Comparison of ENCODE assay signal across 14 mouse cellular contexts in genomic region chr11:84599267-84599841, GRCm38 (mm10).
DNase-seq lines count a peak whose midpoint lies in the region; ATAC-seq and TF ChIP-seq lines count a peak whose summit lies in the region.
"Had no signal": no experiment of that assay in that cellular context is flagged by ENCODE, and none has a peak within 500 bp of the region (broad histone marks: within the 10 kb centered on the region; RNA-seq: fewer than 3 reads in every experiment).

No protein-coding gene starts in this region.

- no peak for ATAC-seq in kidney, postnatal 0 days (replicated peaks; ENCODE audit: low FRiP score, low read depth)
- peak; percentile 78 for ATAC-seq in hindbrain, embryonic 15.5 days (ENCODE audit: low FRiP score, low read depth)
- ATAC-seq in midbrain, embryonic 15.5 days (replicated peaks): peak; percentile 71
- ATAC-seq: activated CD4-positive, CD25-positive, alpha-beta regulatory T cell, adult 4 months had no signal

- no peak overlapping the region for H3K9ac ChIP-seq in kidney, postnatal 0 days (ENCODE audit: low read depth, low read length)
- H3K9ac ChIP-seq in hindbrain, embryonic 15.5 days: no peak overlapping the region
- H3K9ac ChIP-seq in midbrain, embryonic 15.5 days: no peak overlapping the region
- H3K9ac ChIP-seq: heart, embryonic 15.5 days had no signal

- H3K4me3 ChIP-seq in kidney, postnatal 0 days (replicated peaks; ENCODE audit: low read depth, low read length): no peak overlapping the region
- H3K4me3 ChIP-seq in hindbrain, embryonic 15.5 days: no peak overlapping the region
- no peak overlapping the region for H3K4me3 ChIP-seq in midbrain, embryonic 15.5 days
- H3K4me3 ChIP-seq: heart, embryonic 15.5 days had no signal

- TF ChIP-seq CTCF in kidney, postnatal 0 days (IDR thresholded peaks at IDR 0.05; ENCODE audit: low read depth): no peak
- no peak for TF ChIP-seq CTCF in brain, embryonic 14.5 days (IDR thresholded peaks at IDR 0.05; ENCODE audit: borderline replicate concordance, extremely low read depth, insufficient read depth, insufficient read length)

- H3K27ac ChIP-seq in kidney, postnatal 0 days: no peak overlapping the region
- peak overlapping the region; percentile 42; the same call in 1 of the 2 replicates for H3K27ac ChIP-seq in hindbrain, embryonic 15.5 days (replicated peaks)
- H3K27ac ChIP-seq in midbrain, embryonic 15.5 days: peak overlapping the region; percentile 32
- H3K27ac ChIP-seq: heart, embryonic 15.5 days; macrophage had no signal

- TF ChIP-seq POLR2A in brain, embryonic 14.5 days (IDR thresholded peaks at IDR 0.05; ENCODE audit: borderline replicate concordance, extremely low read depth, insufficient read depth, insufficient read length, poor library complexity, severe bottlenecking): no peak

- 0 out of 2 replicates have a peak, but pooled peaks cover 3% of the 10 kb centered on the region for H3K4me1 ChIP-seq in kidney, postnatal 0 days (replicated peaks; ENCODE audit: insufficient read depth, low read length)
- peaks cover 13% of the 10 kb centered on the region for H3K4me1 ChIP-seq in hindbrain, embryonic 15.5 days (replicated peaks)
- H3K4me1 ChIP-seq in midbrain, embryonic 15.5 days: peaks cover 12% of the 10 kb centered on the region

- 19% methylated on average over 15 of the region's 15 CpGs for WGBS in kidney, postnatal 0 days
- 32% methylated on average over 15 of the region's 15 CpGs for WGBS in hindbrain, embryonic 15.5 days
- 26% methylated on average over 15 of the region's 15 CpGs for WGBS in midbrain, embryonic 15.5 days

- H3K36me3 ChIP-seq in kidney, postnatal 0 days (ENCODE audit: insufficient read depth, low read length): no peaks in the 10 kb centered on the region
- H3K36me3 ChIP-seq in hindbrain, embryonic 15.5 days: no peaks in the 10 kb centered on the region
- H3K36me3 ChIP-seq in midbrain, embryonic 15.5 days (replicated peaks): no peaks in the 10 kb centered on the region
- H3K36me3 ChIP-seq: heart, embryonic 15.5 days had no signal

- H3K27me3 ChIP-seq in kidney, postnatal 0 days (ENCODE audit: insufficient read depth, low read length): no peaks in the 10 kb centered on the region
- H3K27me3 ChIP-seq in hindbrain, embryonic 15.5 days: no peaks in the 10 kb centered on the region
- H3K27me3 ChIP-seq in midbrain, embryonic 15.5 days (replicated peaks): no peaks in the 10 kb centered on the region

- H3K4me2 ChIP-seq in kidney, postnatal 0 days (ENCODE audit: low read length): peak overlapping the region; percentile 38; the same call in 1 of the 2 replicates
- peak overlapping the region; percentile 40 for H3K4me2 ChIP-seq in hindbrain, embryonic 15.5 days
- H3K4me2 ChIP-seq in midbrain, embryonic 15.5 days: peak overlapping the region; percentile 36
- H3K4me2 ChIP-seq: heart, embryonic 15.5 days had no signal

- DNase-seq in kidney, postnatal 0 days (ENCODE audit: low spot score): peak; percentile 44
- DNase-seq in kidney, adult 9 months: no peak
- DNase-seq in brain, embryonic 14.5 days (ENCODE audit: low read depth): peak; percentile 75
- no peak for DNase-seq in left cerebral cortex, adult 8-10 months (ENCODE audit: low spot score in 2 of 2)
- no peak for DNase-seq in lung, adult 18-20 months
- DNase-seq in yolk sac, embryonic 10.5 days (ENCODE audit: low spot score): no peak
- DNase-seq: embryo, embryonic 11 days; spleen, adult 18-20 months; thymus, adult 2 months had no signal

- H3K9me3 ChIP-seq in kidney, postnatal 0 days (replicated peaks; ENCODE audit: low read length): no peaks in the 10 kb centered on the region
- H3K9me3 ChIP-seq in hindbrain, embryonic 15.5 days: no peaks in the 10 kb centered on the region
- H3K9me3 ChIP-seq in midbrain, embryonic 15.5 days: no peaks in the 10 kb centered on the region
- H3K9me3 ChIP-seq: heart, embryonic 15.5 days had no signal

Comparison
In these comparisons a context has a peak if more than half of its experiments do, and no peak if none do; other contexts are left out.
1. DNase-seq: peak in kidney, postnatal 0 days (single experiment) and brain, embryonic 14.5 days (single experiment); none in kidney, adult 9 months (single experiment), left cerebral cortex, adult 8-10 months (0 of 2), lung, adult 18-20 months (0 of 2) and yolk sac, embryonic 10.5 days (single experiment).
2. Peak in every context shown above with its lines, with median percentiles within 50 percentile points of each other: H3K4me2 ChIP-seq.